Mouse (Mus musculus) liver, embryonic 11.5 days (tissue): ENCODE data around the gene Fam104a. TPM values are rescaled to one million over a fixed set of nuclear protein-coding genes. Genes with fewer than 3 reads are reported as not detected.
A peak's percentile ranks its signal among the peaks of the same experiment; 100 is the strongest.

Experiments
- ATAC-seq: fragments of 200-750 bp; cut with Nextera tagmentation; replicated peaks from 2 replicates; pipeline ENCODE4 v1.8.0; 2017; ENCODE audit warnings: moderate number of reproducible peaks, mild to moderate bottlenecking, moderate TSS enrichment, moderate library complexity; ENCODE audit not compliant: low FRiP score
- DNase-seq: peaks from one replicate; pipeline ENCODE4 v3.0.0-alpha.2; 2017; ENCODE audit warnings: low spot score
- H3K27ac ChIP-seq: fragments of 300-500 bp; sonication (generic); 2 replicates; pipeline ENCODE4 v1.5.1; 2014; ENCODE audit warnings: mild to moderate bottlenecking, low read depth, low read length, control low read depth
- H3K27me3 ChIP-seq: fragments of 300-500 bp; sonication (generic); replicated peaks from 2 replicates; pipeline ENCODE4 v1.6.1; 2014; ENCODE audit warnings: low read length, mixed read lengths; ENCODE audit not compliant: control insufficient read depth, insufficient read depth
- H3K36me3 ChIP-seq: fragments of 300-500 bp; sonication (generic); 2 replicates; pipeline ENCODE4 v1.6.1; 2014; ENCODE audit warnings: mild to moderate bottlenecking, low read length, moderate library complexity, mixed read lengths; ENCODE audit not compliant: control insufficient read depth, insufficient read depth
- H3K4me1 ChIP-seq: fragments of 300-500 bp; sonication (generic); replicated peaks from 2 replicates; pipeline ENCODE4 v1.6.1; 2014; ENCODE audit warnings: low read length, mixed read lengths; ENCODE audit not compliant: control insufficient read depth, insufficient read depth
- H3K4me2 ChIP-seq: fragments of 300-500 bp; sonication (generic); 2 replicates; pipeline ENCODE4 v1.6.1; 2014; ENCODE audit warnings: mild to moderate bottlenecking, control low read depth, moderate library complexity
- H3K4me3 ChIP-seq: fragments of 300-500 bp; sonication (generic); 2 replicates; pipeline ENCODE4 v1.5.1; 2014; ENCODE audit warnings: low read depth, low read length, control low read depth
- H3K9ac ChIP-seq: fragments of 300-500 bp; sonication (generic); 2 replicates; pipeline ENCODE4 v1.6.1; 2014; ENCODE audit warnings: low read depth, low read length, control low read depth
- H3K9me3 ChIP-seq: fragments of 300-500 bp; sonication (generic); 2 replicates; pipeline ENCODE4 v1.6.1; 2016; ENCODE audit warnings: low read length, inconsistent platforms, mixed read lengths; ENCODE audit not compliant: control insufficient read depth
- WGBS: fragments of 180-500 bp; shearing (Covaris S2); extraction: QIAGEN DNeasy Blood & Tissue Kit; methylation state at CpG from one replicate; pipeline ENCODE4 v1.1.7; 2014; 5-methylcytosine and 5-hydroxymethylcytosine counted together
- polyA plus RNA-seq: library from polyadenylated mRNA; unstranded; fragments of >200 nt; fragmentation: Nextera tagmentation; extraction: Ambion mirVana; gene quantifications from 2 replicates; pipeline ENCODE4 v1.2.1, GENCODE M21; 2014

Fam104a gene
- polyA plus RNA-seq, 1 experiment from 2014 or later, result 62.3 TPM

GRCm38 (mm10) chr11:113656511-113656932 lies 27.4 kb downstream of the Fam104a start:
- H3K27ac ChIP-seq, result no peak overlapping the region
- no peak overlapping the region for H3K9ac ChIP-seq
- peaks cover 4% of the 10 kb centered on the region for H3K4me1 ChIP-seq
- no peaks in the 10 kb centered on the region for H3K27me3 ChIP-seq
- no peak for ATAC-seq
- H3K4me3 ChIP-seq, result no peak overlapping the region
- H3K9me3 ChIP-seq, result no peaks in the 10 kb centered on the region
- H3K36me3 ChIP-seq, result peaks cover 53% of the 10 kb centered on the region
- H3K4me2 ChIP-seq, result no peak overlapping the region
- DNase-seq, result no peak
- 90% methylated on average over 8 of the region's 8 CpGs for WGBS

GRCm38 (mm10) chr11:113654561-113655270 lies 29.2 kb downstream of the Fam104a start:
- Histone ChIP-seq H3K27me3 (no peaks in the 10 kb centered on the region), H3K4me3 (no peak overlapping the region), H3K4me1 (peaks cover 17% of the 10 kb centered on the region), H3K4me2 (no peak overlapping the region), H3K9me3 (no peaks in the 10 kb centered on the region), H3K36me3 (peaks cover 43% of the 10 kb centered on the region), H3K27ac (no peak overlapping the region), H3K9ac (no peak overlapping the region)
- no peak for ATAC-seq
- 83% methylated on average over 18 of the region's 18 CpGs for WGBS
- DNase-seq, result no peak

GRCm38 (mm10) chr11:113654105-113654504 lies 29.9 kb downstream of the Fam104a start:
- H3K4me1 ChIP-seq, result peaks cover 17% of the 10 kb centered on the region
- WGBS, result 93% methylated on average over 15 of the region's 15 CpGs
- H3K4me2 ChIP-seq, result no peak overlapping the region
- no peak overlapping the region for H3K9ac ChIP-seq
- ATAC-seq (no peak), DNase-seq (no peak)
- no peak overlapping the region for H3K27ac ChIP-seq
- H3K9me3 ChIP-seq, result no peaks in the 10 kb centered on the region
- H3K36me3 ChIP-seq, result peaks cover 39% of the 10 kb centered on the region
- H3K27me3 ChIP-seq, result no peaks in the 10 kb centered on the region
- H3K4me3 ChIP-seq, result no peak overlapping the region

GRCm38 (mm10) chr11:113652516-113652915 lies 31.4 kb downstream of the Fam104a start:
- Histone ChIP-seq H3K27ac (no peak overlapping the region), H3K4me1 (peaks cover 23% of the 10 kb centered on the region), H3K9ac (no peak overlapping the region), H3K36me3 (peaks cover 35% of the 10 kb centered on the region), H3K27me3 (no peaks in the 10 kb centered on the region), H3K9me3 (no peaks in the 10 kb centered on the region), H3K4me2 (no peak overlapping the region), H3K4me3 (no peak overlapping the region)
- ATAC-seq, result no peak
- 93% methylated on average over 6 of the region's 6 CpGs for WGBS
- no peak for DNase-seq

- WGBS, result 56% methylated on average over 8 of the region's 8 CpGs
- Histone ChIP-seq H3K9me3 (no peaks in the 10 kb centered on the region), H3K4me3 (no peak overlapping the region), H3K27me3 (no peaks in the 10 kb centered on the region), H3K9ac (no peak overlapping the region), H3K27ac (peak overlapping the region; percentile 62; the same call in 1 of the 2 replicates), H3K4me2 (no peak overlapping the region), H3K4me1 (peaks cover 23% of the 10 kb centered on the region), H3K36me3 (peaks cover 30% of the 10 kb centered on the region)
- DNase-seq (peak; percentile 43), ATAC-seq (peak; percentile 15; the same call in 1 of the 2 replicates)
Measured at GRCm38 (mm10) chr11:113651907-113652273, 32.1 kb downstream of the Fam104a start.

- no peak overlapping the region for H3K9ac ChIP-seq
- peak overlapping the region; percentile 88 for H3K4me2 ChIP-seq
- H3K36me3 ChIP-seq, result peaks cover 26% of the 10 kb centered on the region
- 61% methylated on average over 22 of the region's 22 CpGs for WGBS
- DNase-seq (no peak), ATAC-seq (peak; percentile 10; the same call in 1 of the 2 replicates)
- peak overlapping the region; percentile 24; the same call in 1 of the 2 replicates for H3K4me3 ChIP-seq
- peak overlapping the region; percentile 62 for H3K27ac ChIP-seq
- H3K4me1 ChIP-seq, result peaks cover 23% of the 10 kb centered on the region
- no peaks in the 10 kb centered on the region for H3K9me3 ChIP-seq
- H3K27me3 ChIP-seq, result no peaks in the 10 kb centered on the region
Measured at GRCm38 (mm10) chr11:113651206-113651906, 32.6 kb downstream of the Fam104a start.

GRCm38 (mm10) chr11:113649353-113650210 lies 34.4 kb downstream of the Fam104a start, which contains the start of gene Slc39a11:
Gene Slc39a11 (minus strand): TSS chr11:113650079.
- Histone ChIP-seq H3K27ac (peak within 1 kb of the TSS; percentile 83), H3K9ac (peak within 1 kb of the TSS; percentile 91), H3K4me1 (peaks cover 23% of the 10 kb centered on the region), H3K4me3 (peak within 1 kb of the TSS; percentile 89), H3K9me3 (no peaks in the 10 kb centered on the region), H3K27me3 (no peaks in the 10 kb centered on the region), H3K36me3 (peaks cover 15% of the 10 kb centered on the region), H3K4me2 (peak within 1 kb of the TSS; percentile 88)
- WGBS, result under 1% methylated on average over 91 of the region's 91 CpGs
- DNase-seq, result peak; percentile 83
- ATAC-seq, result peak; percentile 80

- no peaks in the 10 kb centered on the region for H3K9me3 ChIP-seq
- H3K27ac ChIP-seq, result peak within 1 kb of the TSS; percentile 83
- DNase-seq (no peak), ATAC-seq (no peak)
- 36% methylated on average over 26 of the region's 26 CpGs for WGBS
- peak within 1 kb of the TSS; percentile 89 for H3K4me3 ChIP-seq
- peak within 1 kb of the TSS; percentile 91 for H3K9ac ChIP-seq
- H3K4me2 ChIP-seq, result peak within 1 kb of the TSS; percentile 88
- H3K4me1 ChIP-seq, result peaks cover 23% of the 10 kb centered on the region
- peaks cover 7% of the 10 kb centered on the region for H3K36me3 ChIP-seq
- H3K27me3 ChIP-seq, result no peaks in the 10 kb centered on the region
Measured at GRCm38 (mm10) chr11:113648690-113649352, 35.1 kb downstream of the Fam104a start, which contains the start of gene Cog1. Gene Cog1 (plus strand): TSS chr11:113649169.
